Mouse (Mus musculus) kidney, adult 2 months (tissue): ENCODE measurements at regions not wholly inside any gene's neighbourhood (a gene's known extent, or its start where the extent isn't known, plus 50 kb on each side); places are given as distances from the start of the nearest gene placed in this dataset.

Source experiments
- CTCF ChIP-seq: fragments of 200-500 bp; conservative IDR thresholded peaks from 2 replicates; pipeline ENCODE4 v1.5.1; 2011; ENCODE audit warnings: low read depth, mild to moderate bottlenecking, control low read depth, low read length, moderate library complexity, mixed read lengths; ENCODE audit not compliant: insufficient read depth, insufficient read length
- POLR2A ChIP-seq: fragments of 200-500 bp; IDR thresholded peaks from one replicate; pipeline ENCODE4 v1.6.1; 2011; ENCODE audit warnings: low read depth, low read length, control low read depth

DNA sequence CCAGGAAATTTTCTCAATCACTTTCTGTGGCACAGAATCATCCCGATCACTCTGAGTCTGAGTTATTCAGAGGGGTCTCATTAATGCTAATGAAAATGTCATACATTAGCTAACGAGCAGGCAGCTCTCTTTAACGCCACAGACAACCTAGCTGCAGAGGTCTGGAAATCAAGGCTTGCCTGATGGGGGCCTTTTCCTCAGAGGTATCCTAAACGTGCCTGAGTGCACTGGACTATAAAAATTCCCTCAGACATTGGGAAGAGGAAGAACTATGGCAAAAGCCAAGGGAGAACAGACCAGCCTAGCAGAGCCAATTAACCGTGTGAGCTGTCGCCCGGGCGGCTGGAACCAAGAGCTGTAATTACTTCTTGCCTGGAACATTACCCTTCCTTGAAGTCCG, 245.5 kb downstream of the Adgra3 start:
- TF ChIP-seq POLR2A (no peak), CTCF (no peak)
